Mouse (Mus musculus): ENCODE data around the gene BC049352.

DNA sequence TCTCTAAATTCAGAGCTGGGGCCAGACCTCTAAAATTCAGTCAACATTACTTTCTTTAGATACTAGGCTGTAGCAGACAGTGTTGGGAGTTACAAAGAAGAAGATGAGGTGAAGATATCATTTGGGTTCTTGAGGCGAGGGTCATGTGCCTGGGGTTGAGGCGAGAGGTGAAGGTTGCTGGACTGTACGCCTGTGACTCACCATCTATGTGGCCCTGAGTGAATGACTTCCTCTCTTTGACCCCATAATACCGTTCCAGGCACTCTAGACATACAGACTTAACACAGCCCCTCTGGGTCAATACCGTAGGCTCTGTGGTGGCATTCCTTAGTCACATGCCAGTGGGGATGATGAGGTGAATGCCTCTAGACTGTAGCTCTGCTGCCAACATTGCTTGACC lies 100.7 kb downstream of the BC049352 start:
- TF ChIP-seq CTCF (IDR thresholded peaks at IDR 0.05; ENCODE audit: control insufficient read depth, insufficient read depth, insufficient read length) (no peak), CEBPB (IDR thresholded peaks at IDR 0.05; ENCODE audit: low read depth) (no peak), MAX (IDR thresholded peaks at IDR 0.05) (no peak), MYOD1 (IDR thresholded peaks at IDR 0.05; ENCODE audit: control insufficient read depth, insufficient read length, low read depth) (no peak), USF1 (IDR thresholded peaks at IDR 0.05; ENCODE audit: low read depth) (no peak), FOSL1 (IDR thresholded peaks at IDR 0.05; ENCODE audit: insufficient read depth, low read length, poor library complexity, severe bottlenecking) (no peak)
